9 mouse cellular contexts compared by ENCODE assay signal in the genomic region with DNA sequence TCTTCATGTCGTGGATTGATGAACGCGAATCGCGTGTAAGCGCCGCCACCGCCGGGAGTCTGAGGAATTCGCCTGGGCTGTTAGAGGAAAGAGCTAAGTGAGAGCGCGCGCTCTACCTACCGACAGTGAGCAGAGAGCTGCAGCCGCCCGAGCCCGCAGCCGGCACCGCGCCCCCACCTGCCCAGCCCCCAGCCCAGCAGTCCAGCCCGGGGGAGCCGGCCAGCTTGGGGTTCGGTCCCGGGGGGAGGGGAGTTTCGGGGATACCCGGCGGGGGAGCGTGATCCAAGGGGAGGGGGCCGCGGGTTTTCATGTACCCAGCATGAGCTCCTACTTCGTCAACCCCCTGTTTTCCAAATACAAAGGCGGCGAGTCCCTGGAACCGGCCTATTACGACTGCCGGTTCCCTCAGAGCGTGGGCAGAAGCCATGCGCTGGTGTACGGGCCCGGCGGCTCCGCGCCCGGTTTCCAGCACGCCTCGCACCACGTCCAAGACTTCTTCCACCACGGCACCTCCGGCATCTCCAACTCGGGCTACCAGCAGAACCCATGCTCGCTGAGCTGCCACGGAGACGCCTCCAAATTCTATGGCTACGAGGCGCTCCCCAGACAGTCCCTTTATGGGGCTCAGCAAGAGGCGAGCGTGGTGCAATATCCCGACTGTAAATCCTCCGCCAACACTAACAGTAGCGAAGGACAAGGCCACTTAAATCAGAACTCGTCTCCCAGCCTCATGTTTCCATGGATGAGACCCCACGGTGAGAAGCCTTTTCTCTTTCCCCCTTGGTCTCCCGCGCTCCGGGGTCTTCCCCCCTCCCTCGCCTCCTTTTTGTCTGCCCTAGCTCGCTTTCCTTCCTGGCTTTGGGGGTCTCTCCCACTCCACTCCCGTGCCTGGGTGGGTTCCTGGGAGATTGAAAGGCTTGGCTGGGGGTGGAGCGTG. TPM values are rescaled to one million over a fixed set of nuclear protein-coding genes. Genes with fewer than 3 reads are reported as not detected.
DNase-seq lines count a peak whose midpoint lies in the region; ATAC-seq and TF ChIP-seq lines count a peak whose summit lies in the region.
"Had no signal": no experiment of that assay in that cellular context is flagged by ENCODE, and none has a peak within 500 bp of the region (broad histone marks: within the 10 kb centered on the region; RNA-seq: fewer than 3 reads in every experiment).

A gene (plus strand): TSS at position 147 of the 937 bp plus-strand sequence.

- DNase-seq in kidney, adult 18-20 months, result peak; percentile 56
- DNase-seq in kidney, adult 9 months, result no peak
- DNase-seq in adrenal gland, adult 8-10 months, result no peak
- DNase-seq in gonadal fat pad, adult 2 months (ENCODE audit: low read depth), result no peak
- DNase-seq in spleen, adult 18-20 months, result no peak
- DNase-seq in B cell, adult 2 months, result no peak
- no peak for DNase-seq in layer of hippocampus, adult 2 months (ENCODE audit: low spot score in 2 of 2)

- H3K4me2 ChIP-seq in limb, embryonic 15.5 days, result peak within 1 kb of the TSS; percentile 63

- peaks cover 89% of the 10 kb centered on the region for H3K27me3 ChIP-seq in limb, embryonic 15.5 days

- no peak for ATAC-seq in limb, embryonic 15.5 days (ENCODE audit: insufficient number of reproducible peaks, low FRiP score, low TSS enrichment, low read depth)

- 3% methylated on average over 67 of the region's 69 CpGs for WGBS in limb, embryonic 15.5 days

- no peaks in the 10 kb centered on the region for H3K36me3 ChIP-seq in limb, embryonic 15.5 days

- no peaks in the 10 kb centered on the region for H3K9me3 ChIP-seq in limb, embryonic 15.5 days

- H3K4me1 ChIP-seq in limb, embryonic 15.5 days, result peaks cover 16% of the 10 kb centered on the region

- H3K9ac ChIP-seq in limb, embryonic 15.5 days, result peak within 1 kb of the TSS; percentile 26; the same call in 1 of the 2 replicates

- TF ChIP-seq CTCF in layer of hippocampus, adult 2 months (conservative IDR thresholded peaks at IDR 0.05), result no peak

- peak within 1 kb of the TSS; percentile 36 for H3K4me3 ChIP-seq in limb, embryonic 15.5 days
- H3K4me3 ChIP-seq in layer of hippocampus, adult 2 months, result no peak within 1 kb of the TSS

- H3K27ac ChIP-seq in limb, embryonic 15.5 days, result no peak within 1 kb of the TSS
- H3K27ac ChIP-seq in layer of hippocampus, adult 2 months, result no peak within 1 kb of the TSS

RNA-seq across cellular contexts. Expression of the gene that starts here (rescaled TPM):
- total RNA-seq in adrenal gland, adult 8-10 months (2022), result 10 to 100 TPM; 30.1 to 35.8 (median 32.2) TPM
- 23.5 and 29.8 TPM in 2 replicates for polyA plus RNA-seq in gonadal fat pad, adult 2 months (2012; rRNA removed)
- 1.5 and 3.0 TPM in 2 replicates for polyA plus RNA-seq in limb, embryonic 15.5 days (2015; fragmentation: Nextera tagmentation; extraction: Ambion mirVana)
- total RNA-seq in layer of hippocampus, adult 2 months (2021), result not detected
- total RNA-seq: megakaryocyte-erythroid progenitor cell, adult 5-6 weeks had no signal

Comparison
In these comparisons a context has a peak if more than half of its experiments do, and no peak if none do; other contexts are left out.
1. RNA of the gene that starts here (total RNA-seq): 30.1 to 35.8 TPM in adrenal gland, adult 8-10 months; not detected in layer of hippocampus, adult 2 months; every median in the first group is over 10 times any median in the second.